Mouse (Mus musculus) liver, embryonic 13.5 days (tissue): ENCODE data around the gene Bok. TPM values are rescaled to one million over a fixed set of nuclear protein-coding genes. Genes with fewer than 3 reads are reported as not detected.

ENCODE experiments used
- ATAC-seq: fragments of 200-750 bp; cut with Nextera tagmentation; 2 replicates; pipeline ENCODE4 v1.8.0; 2017; ENCODE audit warnings: low read depth, mild to moderate bottlenecking, moderate number of reproducible peaks, moderate library complexity
- DNase-seq: peaks from one replicate; pipeline ENCODE4 v3.0.0; 2022
- H3K27ac ChIP-seq: fragments of 300-500 bp; sonication (generic); 2 replicates; pipeline ENCODE4 v1.5.1; 2015; ENCODE audit warnings: moderate library complexity, mild to moderate bottlenecking, inconsistent platforms
- H3K27me3 ChIP-seq: fragments of 300-500 bp; sonication (generic); 2 replicates; pipeline ENCODE4 v1.6.1; 2015; ENCODE audit warnings: mild to moderate bottlenecking, inconsistent platforms
- H3K36me3 ChIP-seq: fragments of 300-500 bp; sonication (generic); 2 replicates; pipeline ENCODE4 v1.6.1; 2015; ENCODE audit warnings: mild to moderate bottlenecking, inconsistent platforms
- H3K4me1 ChIP-seq: fragments of 300-500 bp; sonication (generic); replicated peaks from 2 replicates; pipeline ENCODE4 v1.6.1; 2015; ENCODE audit warnings: inconsistent platforms
- H3K4me2 ChIP-seq: fragments of 300-500 bp; sonication (generic); 2 replicates; pipeline ENCODE4 v1.6.1; 2015; ENCODE audit warnings: inconsistent platforms, mild to moderate bottlenecking, moderate library complexity
- H3K4me3 ChIP-seq: fragments of 300-500 bp; sonication (generic); replicated peaks from 2 replicates; pipeline ENCODE4 v1.5.1; 2015; ENCODE audit warnings: mild to moderate bottlenecking, inconsistent platforms
- H3K9ac ChIP-seq: fragments of 300-500 bp; sonication (generic); 2 replicates; pipeline ENCODE4 v1.6.1; 2015; ENCODE audit warnings: mild to moderate bottlenecking, inconsistent platforms
- H3K9me3 ChIP-seq: fragments of 300-500 bp; sonication (generic); replicated peaks from 2 replicates; pipeline ENCODE4 v1.6.1; 2016; ENCODE audit warnings: inconsistent platforms
- WGBS: fragments of 180-500 bp; shearing (Covaris S2); methylation state at CpG from one replicate; pipeline ENCODE4 v1.1.7; 2015; ENCODE audit not compliant: insufficient replicate concordance; 5-methylcytosine and 5-hydroxymethylcytosine counted together
- polyA plus RNA-seq: library from polyadenylated mRNA; unstranded; fragments of >200 nt; fragmentation: Nextera tagmentation; extraction: Ambion mirVana; gene quantifications from 2 replicates; pipeline ENCODE4 v1.2.1, GENCODE M21; 2015

Gene Bok
- polyA plus RNA-seq, 1 experiment from 2014 or later, result 5.0 TPM

GRCm38 (mm10) chr1:93667760-93668400 lies 17.6 kb upstream of the Bok start:
- no peaks in the 10 kb centered on the region for H3K9me3 ChIP-seq
- ATAC-seq, result peak; percentile 64
- peak overlapping the region; percentile 70 for H3K4me2 ChIP-seq
- peaks cover 32% of the 10 kb centered on the region for H3K4me1 ChIP-seq
- H3K36me3 ChIP-seq, result no peaks in the 10 kb centered on the region
- no peak overlapping the region for H3K9ac ChIP-seq
- no peaks in the 10 kb centered on the region for H3K27me3 ChIP-seq
- DNase-seq, result peak; percentile 57
- 0 out of 2 replicates have a peak overlapping the region, but pooled peaks have one; percentile 16 for H3K4me3 ChIP-seq
- 25% methylated on average over 13 of the region's 13 CpGs for WGBS
- H3K27ac ChIP-seq, result no peak overlapping the region

GRCm38 (mm10) chr1:93668791-93669548 lies 16.5 kb upstream of the Bok start:
- ATAC-seq (peak; percentile 71), DNase-seq (peak; percentile 53)
- WGBS, result 8% methylated on average over 17 of the region's 17 CpGs
- Histone ChIP-seq H3K9ac (peak overlapping the region; percentile 49; the same call in 1 of the 2 replicates), H3K36me3 (no peaks in the 10 kb centered on the region), H3K27me3 (no peaks in the 10 kb centered on the region), H3K4me3 (peak overlapping the region; percentile 49), H3K4me2 (peak overlapping the region; percentile 70), H3K27ac (peak overlapping the region; percentile 5; the same call in 1 of the 2 replicates), H3K4me1 (peaks cover 32% of the 10 kb centered on the region), H3K9me3 (no peaks in the 10 kb centered on the region)

- no peak for ATAC-seq
- Histone ChIP-seq H3K27ac (no peak overlapping the region), H3K4me1 (peaks cover 32% of the 10 kb centered on the region), H3K36me3 (no peaks in the 10 kb centered on the region), H3K9me3 (no peaks in the 10 kb centered on the region), H3K27me3 (no peaks in the 10 kb centered on the region), H3K4me3 (no peak overlapping the region), H3K4me2 (no peak overlapping the region), H3K9ac (no peak overlapping the region)
- no peak for DNase-seq
Observed at GRCm38 (mm10) chr1:93669941-93670340, 15.5 kb upstream of the Bok start.

- no peaks in the 10 kb centered on the region for H3K9me3 ChIP-seq
- H3K27ac ChIP-seq, result no peak overlapping the region
- no peaks in the 10 kb centered on the region for H3K36me3 ChIP-seq
- H3K9ac ChIP-seq, result no peak overlapping the region
- no peak for ATAC-seq
- no peak overlapping the region for H3K4me2 ChIP-seq
- 74% methylated on average over 5 of the region's 5 CpGs for WGBS
- no peaks in the 10 kb centered on the region for H3K27me3 ChIP-seq
- no peak for DNase-seq
- no peak overlapping the region for H3K4me3 ChIP-seq
- peaks cover 17% of the 10 kb centered on the region for H3K4me1 ChIP-seq
Observed at GRCm38 (mm10) chr1:93672682-93673081, 12.8 kb upstream of the Bok start.

- no peak overlapping the region for H3K4me3 ChIP-seq
- H3K27ac ChIP-seq, result no peak overlapping the region
- WGBS, result 43% methylated on average over 2 of the region's 2 CpGs
- no peaks in the 10 kb centered on the region for H3K36me3 ChIP-seq
- H3K9me3 ChIP-seq, result no peaks in the 10 kb centered on the region
- no peak overlapping the region for H3K4me2 ChIP-seq
- DNase-seq (no peak), ATAC-seq (no peak)
- H3K9ac ChIP-seq, result no peak overlapping the region
- H3K4me1 ChIP-seq, result no peaks in the 10 kb centered on the region
- H3K27me3 ChIP-seq, result 0 out of 2 replicates have a peak, but pooled peaks cover 6% of the 10 kb centered on the region
Observed at GRCm38 (mm10) chr1:93678386-93678785, 7.1 kb upstream of the Bok start.

- Histone ChIP-seq H3K4me2 (no peak overlapping the region), H3K4me1 (no peaks in the 10 kb centered on the region), H3K4me3 (no peak overlapping the region), H3K9me3 (no peaks in the 10 kb centered on the region), H3K27ac (no peak overlapping the region), H3K27me3 (peaks cover 23% of the 10 kb centered on the region), H3K9ac (no peak overlapping the region), H3K36me3 (no peaks in the 10 kb centered on the region)
- DNase-seq (no peak), ATAC-seq (peak; percentile 34; the same call in 1 of the 2 replicates)
- WGBS, result 13% methylated on average over 7 of the region's 7 CpGs
Observed at GRCm38 (mm10) chr1:93679889-93680568, 5.4 kb upstream of the Bok start.

GRCm38 (mm10) chr1:93686245-93686960 lies 943 bp downstream of the Bok start:
- DNase-seq, result no peak
- H3K9me3 ChIP-seq, result no peaks in the 10 kb centered on the region
- H3K36me3 ChIP-seq, result no peaks in the 10 kb centered on the region
- peak overlapping the region; percentile 67 for H3K4me2 ChIP-seq
- peak; percentile 46 for ATAC-seq
- 10% methylated on average over 51 of the region's 51 CpGs for WGBS
- no peak overlapping the region for H3K27ac ChIP-seq
- H3K27me3 ChIP-seq, result peaks cover 54% of the 10 kb centered on the region
- peaks cover 11% of the 10 kb centered on the region; the same call in 1 of the 2 replicates for H3K4me1 ChIP-seq
- H3K4me3 ChIP-seq, result peak overlapping the region; percentile 54
- H3K9ac ChIP-seq, result 0 out of 2 replicates have a peak overlapping the region, but pooled peaks have one; percentile 22

- H3K4me3 ChIP-seq, result no peak overlapping the region
- H3K36me3 ChIP-seq, result no peaks in the 10 kb centered on the region
- peak overlapping the region; percentile 67; the same call in 1 of the 2 replicates for H3K4me2 ChIP-seq
- no peak overlapping the region for H3K9ac ChIP-seq
- no peak for ATAC-seq
- WGBS, result 65% methylated on average over 3 of the region's 3 CpGs
- H3K4me1 ChIP-seq, result peaks cover 11% of the 10 kb centered on the region; the same call in 1 of the 2 replicates
- DNase-seq, result no peak
- no peaks in the 10 kb centered on the region for H3K9me3 ChIP-seq
- H3K27ac ChIP-seq, result no peak overlapping the region
- peaks cover 54% of the 10 kb centered on the region for H3K27me3 ChIP-seq
Observed at GRCm38 (mm10) chr1:93686961-93687320, 1.5 kb downstream of the Bok start.

GRCm38 (mm10) chr1:93688154-93688553 lies 2.7 kb downstream of the Bok start:
- Histone ChIP-seq H3K36me3 (no peaks in the 10 kb centered on the region), H3K27ac (no peak overlapping the region), H3K27me3 (peaks cover 50% of the 10 kb centered on the region), H3K4me3 (no peak overlapping the region), H3K4me2 (no peak overlapping the region), H3K4me1 (peaks cover 16% of the 10 kb centered on the region), H3K9me3 (no peaks in the 10 kb centered on the region), H3K9ac (no peak overlapping the region)
- 53% methylated on average over 8 of the region's 8 CpGs for WGBS
- no peak for DNase-seq
- no peak for ATAC-seq

- no peak for ATAC-seq
- Histone ChIP-seq H3K27ac (no peak overlapping the region), H3K4me2 (no peak overlapping the region), H3K4me1 (peaks cover 25% of the 10 kb centered on the region), H3K9me3 (no peaks in the 10 kb centered on the region), H3K27me3 (peaks cover 32% of the 10 kb centered on the region), H3K4me3 (no peak overlapping the region), H3K36me3 (no peaks in the 10 kb centered on the region), H3K9ac (no peak overlapping the region)
- no peak for DNase-seq
- 59% methylated on average over 7 of the region's 7 CpGs for WGBS
Observed at GRCm38 (mm10) chr1:93689901-93690496, 4.5 kb downstream of the Bok start.
